Mouse (Mus musculus): ENCODE results near the gene Scn8a. TPM values are rescaled to one million over a fixed set of nuclear protein-coding genes. Genes with fewer than 3 reads are reported as not detected.

Scn8a gene
- polyA plus RNA-seq, 1 experiment from 2014 or later: 5.5 TPM

DNA sequence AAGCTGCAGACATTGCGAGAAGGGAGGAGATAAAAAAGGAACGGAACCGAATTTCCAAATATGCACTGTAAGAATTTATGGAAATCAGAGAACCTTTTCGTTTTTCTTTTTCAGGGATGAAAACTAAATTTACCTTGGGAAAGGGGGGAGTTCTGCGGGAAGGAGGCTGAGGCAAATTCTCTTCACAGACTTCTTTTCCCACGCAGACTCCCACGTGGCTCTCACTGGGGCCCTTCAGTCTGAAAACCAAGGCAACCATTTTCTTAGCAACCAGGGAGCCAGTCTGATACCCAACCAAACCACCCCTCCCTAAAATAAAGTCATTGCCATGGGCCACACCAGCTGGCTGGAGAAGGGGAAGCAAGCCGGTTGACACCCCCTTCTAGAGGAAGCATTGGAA is 136.1 kb downstream of the Scn8a start:
- no peaks in the 10 kb centered on the region for H3K9me3 ChIP-seq
- H3K4me3 ChIP-seq: no peak overlapping the region
- no peak overlapping the region for H3K27ac ChIP-seq
- WGBS: 81% methylated on average over 8 of the region's 8 CpGs
- no peak overlapping the region for H3K4me2 ChIP-seq (replicated peaks)
- H3K36me3 ChIP-seq: no peaks in the 10 kb centered on the region
- H3K27me3 ChIP-seq: no peaks in the 10 kb centered on the region
- 0 out of 2 replicates have a peak, but pooled peaks cover 13% of the 10 kb centered on the region for H3K4me1 ChIP-seq
- ATAC-seq (ENCODE audit: low FRiP score, low read depth): no peak
- no peak overlapping the region for H3K9ac ChIP-seq

GRCm38 (mm10) chr15:101006251-101007040 is 136.8 kb downstream of the Scn8a start:
- no peaks in the 10 kb centered on the region for H3K36me3 ChIP-seq
- WGBS: 13% methylated on average over 14 of the region's 15 CpGs
- H3K4me1 ChIP-seq: 0 out of 2 replicates have a peak, but pooled peaks cover 13% of the 10 kb centered on the region
- peak; percentile 87 for ATAC-seq (ENCODE audit: low FRiP score, low read depth)
- H3K9me3 ChIP-seq: no peaks in the 10 kb centered on the region
- peak overlapping the region; percentile 67 for H3K4me2 ChIP-seq (replicated peaks)
- peak overlapping the region; percentile 51 for H3K4me3 ChIP-seq
- no peaks in the 10 kb centered on the region for H3K27me3 ChIP-seq
- peak overlapping the region; percentile 59; the same call in 1 of the 2 replicates for H3K9ac ChIP-seq
- H3K27ac ChIP-seq: no peak overlapping the region

DNA sequence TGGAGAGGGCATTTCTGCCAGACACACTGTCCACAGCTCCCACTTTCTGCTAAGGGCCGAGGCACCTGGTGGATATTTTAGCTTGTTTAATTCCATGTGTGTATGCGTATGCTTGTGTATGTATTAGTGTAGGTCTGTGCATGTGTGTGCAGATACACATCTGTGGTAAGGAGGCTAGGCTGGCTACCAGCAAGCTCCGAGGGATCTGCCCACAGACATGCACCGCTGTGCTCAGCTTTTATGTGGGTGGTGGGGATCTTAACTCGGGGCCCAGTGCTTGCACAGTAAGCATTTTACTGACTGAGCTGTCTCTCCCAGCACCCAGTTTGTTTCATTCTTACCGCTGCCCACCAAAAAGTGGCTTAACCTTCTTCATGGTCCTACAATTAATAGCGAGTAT is 137.6 kb downstream of the Scn8a start:
- H3K4me3 ChIP-seq: peak overlapping the region; percentile 51; the same call in 1 of the 2 replicates
- 60% methylated on average over 7 of the region's 7 CpGs for WGBS
- no peak overlapping the region for H3K9ac ChIP-seq
- no peak overlapping the region for H3K27ac ChIP-seq
- H3K4me1 ChIP-seq: 0 out of 2 replicates have a peak, but pooled peaks cover 13% of the 10 kb centered on the region
- no peaks in the 10 kb centered on the region for H3K9me3 ChIP-seq
- peak overlapping the region; percentile 67 for H3K4me2 ChIP-seq (replicated peaks)
- no peaks in the 10 kb centered on the region for H3K36me3 ChIP-seq
- ATAC-seq (ENCODE audit: low FRiP score, low read depth): no peak
- no peaks in the 10 kb centered on the region for H3K27me3 ChIP-seq

DNA sequence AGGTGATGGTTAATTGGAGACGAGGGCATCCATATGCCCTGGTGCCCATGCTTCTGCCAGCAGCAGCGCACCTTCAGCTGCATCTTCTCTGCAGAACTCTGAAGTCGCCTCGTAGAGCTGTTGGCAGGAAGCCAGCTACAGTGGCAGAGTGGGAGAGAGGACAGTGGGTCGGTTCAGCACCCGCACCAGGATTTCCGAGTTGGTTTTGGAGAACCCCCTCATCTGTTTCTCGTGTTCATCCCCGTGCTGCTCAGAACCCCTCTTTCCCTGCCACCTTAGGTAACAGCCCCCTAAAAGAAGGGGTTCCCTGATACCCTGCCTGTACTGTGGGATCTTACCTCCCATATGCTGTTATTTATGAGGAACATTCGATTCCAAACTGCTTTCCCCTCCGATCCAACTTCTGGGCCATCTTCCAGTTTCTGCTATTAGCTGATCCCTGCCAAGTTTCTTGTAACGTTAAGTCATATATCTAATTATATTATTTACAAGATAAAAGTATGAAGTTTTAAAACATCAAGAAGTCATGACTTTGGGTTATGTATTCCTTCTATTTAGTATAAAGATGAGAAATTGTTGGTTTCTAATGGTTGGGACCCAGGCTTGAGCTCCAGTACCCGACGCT is 138.8 kb downstream of the Scn8a start:
- no peaks in the 10 kb centered on the region for H3K27me3 ChIP-seq
- no peak overlapping the region for H3K4me3 ChIP-seq
- ATAC-seq (ENCODE audit: low FRiP score, low read depth): no peak
- H3K9ac ChIP-seq: no peak overlapping the region
- H3K4me2 ChIP-seq (replicated peaks): no peak overlapping the region
- H3K27ac ChIP-seq: no peak overlapping the region
- 77% methylated on average over 14 of the region's 14 CpGs for WGBS
- H3K4me1 ChIP-seq: 0 out of 2 replicates have a peak, but pooled peaks cover 13% of the 10 kb centered on the region
- H3K36me3 ChIP-seq: no peaks in the 10 kb centered on the region; the same call in 1 of the 2 replicates
- no peaks in the 10 kb centered on the region for H3K9me3 ChIP-seq

DNA sequence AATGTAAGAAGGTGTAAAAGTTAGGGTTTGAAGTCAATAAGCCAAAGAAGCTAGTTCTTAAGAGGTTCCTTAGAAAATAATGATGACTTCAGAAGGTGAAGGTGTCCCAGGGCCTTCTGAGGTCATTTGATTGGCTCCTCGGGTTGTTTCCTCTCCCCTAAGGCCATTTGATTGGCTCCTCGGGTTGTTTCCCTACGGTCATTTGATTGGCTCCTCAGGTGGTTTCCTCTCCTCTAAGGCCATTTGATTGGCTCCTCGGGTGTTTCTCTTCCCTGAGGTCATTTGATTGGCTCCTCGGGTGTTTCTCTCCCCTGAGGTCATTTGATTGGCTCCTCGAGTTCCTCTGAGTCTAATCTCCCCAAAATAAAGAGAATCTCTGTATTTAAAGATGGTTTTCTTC is 141.7 kb downstream of the Scn8a start:
- Histone ChIP-seq H3K9me3 (no peaks in the 10 kb centered on the region), H3K36me3 (no peaks in the 10 kb centered on the region; the same call in 1 of the 2 replicates), H3K27ac (no peak overlapping the region), H3K27me3 (no peaks in the 10 kb centered on the region), H3K9ac (no peak overlapping the region), H3K4me3 (no peak overlapping the region), H3K4me1 (0 out of 2 replicates have a peak, but pooled peaks cover 13% of the 10 kb centered on the region), H3K4me2 (replicated peaks) (no peak overlapping the region)
- 88% methylated on average over 6 of the region's 6 CpGs for WGBS
- ATAC-seq (ENCODE audit: low FRiP score, low read depth): no peak

- no peaks in the 10 kb centered on the region for H3K9me3 ChIP-seq
- H3K4me1 ChIP-seq: peaks cover 11% of the 10 kb centered on the region
- H3K4me2 ChIP-seq (replicated peaks): no peak overlapping the region
- ATAC-seq (ENCODE audit: low FRiP score, low read depth): no peak
- H3K36me3 ChIP-seq: no peaks in the 10 kb centered on the region
- WGBS: 66% methylated on average over 2 of the region's 2 CpGs
- H3K27me3 ChIP-seq: 0 out of 2 replicates have a peak, but pooled peaks cover 7% of the 10 kb centered on the region
- no peak overlapping the region for H3K4me3 ChIP-seq
- H3K27ac ChIP-seq: peak overlapping the region; percentile 6; the same call in 1 of the 2 replicates
- no peak overlapping the region for H3K9ac ChIP-seq
Measured at GRCm38 (mm10) chr15:101028960-101029359, 159.3 kb downstream of the Scn8a start.

DNA sequence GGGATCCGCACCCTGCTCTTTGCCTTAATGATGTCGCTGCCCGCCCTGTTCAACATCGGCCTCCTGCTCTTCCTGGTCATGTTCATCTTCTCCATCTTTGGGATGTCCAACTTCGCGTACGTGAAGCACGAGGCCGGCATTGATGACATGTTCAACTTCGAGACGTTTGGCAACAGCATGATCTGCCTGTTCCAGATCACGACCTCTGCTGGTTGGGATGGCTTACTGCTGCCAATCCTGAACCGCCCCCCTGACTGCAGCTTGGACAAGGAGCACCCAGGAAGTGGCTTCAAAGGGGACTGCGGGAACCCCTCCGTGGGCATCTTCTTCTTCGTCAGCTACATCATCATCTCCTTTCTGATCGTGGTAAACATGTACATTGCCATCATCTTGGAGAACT is 170.0 kb downstream of the Scn8a start:
- H3K27ac ChIP-seq: no peak overlapping the region
- no peak for ATAC-seq (ENCODE audit: low FRiP score, low read depth)
- peak overlapping the region; percentile 39; the same call in 1 of the 2 replicates for H3K4me2 ChIP-seq (replicated peaks)
- H3K36me3 ChIP-seq: no peaks in the 10 kb centered on the region; the same call in 1 of the 2 replicates
- H3K9ac ChIP-seq: no peak overlapping the region
- H3K4me1 ChIP-seq: no peaks in the 10 kb centered on the region
- no peaks in the 10 kb centered on the region for H3K9me3 ChIP-seq
- peaks cover 66% of the 10 kb centered on the region for H3K27me3 ChIP-seq
- no peak overlapping the region for H3K4me3 ChIP-seq
- WGBS: 48% methylated on average over 17 of the region's 17 CpGs

DNA sequence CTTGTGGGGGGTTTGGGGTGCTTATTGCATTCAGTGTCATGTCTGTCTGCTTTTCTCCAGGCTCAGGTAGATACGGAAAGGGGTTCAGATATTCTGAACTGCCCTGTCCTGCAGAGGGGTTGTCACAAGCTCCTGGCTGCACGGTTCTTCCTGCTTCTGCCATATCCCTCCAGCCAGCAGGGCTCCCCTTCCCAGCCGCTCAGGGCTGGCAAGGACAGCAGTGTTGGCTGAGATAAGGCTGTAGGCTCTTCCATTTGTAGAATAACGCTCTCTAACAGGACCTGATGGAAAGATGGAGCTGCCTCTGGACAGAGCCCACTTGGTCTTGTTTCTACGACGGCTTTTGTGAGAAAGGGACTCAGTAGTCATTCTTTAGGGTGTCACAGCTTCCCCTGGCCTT is 172.3 kb downstream of the Scn8a start:
- Histone ChIP-seq H3K9me3 (no peaks in the 10 kb centered on the region), H3K27me3 (peaks cover 90% of the 10 kb centered on the region), H3K36me3 (no peaks in the 10 kb centered on the region), H3K9ac (no peak overlapping the region), H3K4me3 (no peak overlapping the region), H3K27ac (no peak overlapping the region), H3K4me2 (replicated peaks) (no peak overlapping the region), H3K4me1 (peaks cover 13% of the 10 kb centered on the region)
- WGBS: 62% methylated on average over 6 of the region's 6 CpGs
- no peak for ATAC-seq (ENCODE audit: low FRiP score, low read depth)

DNA sequence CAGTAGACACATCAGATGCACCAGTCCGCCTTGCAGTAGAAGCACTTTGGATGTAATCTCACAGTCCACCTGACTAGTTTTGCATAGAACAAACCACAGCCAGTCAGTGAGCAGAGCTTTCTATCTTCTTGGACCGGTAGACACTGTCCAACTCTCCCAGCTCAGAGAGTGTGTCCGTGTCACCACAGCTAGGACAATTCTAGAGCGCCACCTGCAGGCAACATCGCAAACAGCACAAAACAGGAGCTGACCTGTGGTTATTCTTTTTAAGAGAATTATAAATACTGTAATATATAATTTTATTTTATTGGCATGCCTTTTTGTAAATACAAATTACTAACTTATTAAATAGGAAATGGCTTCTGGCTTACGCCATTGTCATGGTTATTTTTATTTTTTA is 173.0 kb downstream of the Scn8a start:
- Histone ChIP-seq H3K27ac (no peak overlapping the region), H3K4me3 (no peak overlapping the region), H3K9me3 (no peaks in the 10 kb centered on the region), H3K4me1 (peaks cover 19% of the 10 kb centered on the region), H3K27me3 (peaks cover 93% of the 10 kb centered on the region), H3K4me2 (replicated peaks) (no peak overlapping the region), H3K36me3 (no peaks in the 10 kb centered on the region), H3K9ac (no peak overlapping the region)
- 23% methylated on average over 6 of the region's 6 CpGs for WGBS
- no peak for ATAC-seq (ENCODE audit: low FRiP score, low read depth)

GRCm38 (mm10) chr15:101044531-101044930 is 174.9 kb downstream of the Scn8a start:
- Histone ChIP-seq H3K4me1 (peaks cover 19% of the 10 kb centered on the region), H3K4me3 (no peak overlapping the region), H3K27ac (no peak overlapping the region), H3K9me3 (no peaks in the 10 kb centered on the region), H3K4me2 (replicated peaks) (no peak overlapping the region), H3K27me3 (peaks cover 96% of the 10 kb centered on the region), H3K36me3 (no peaks in the 10 kb centered on the region), H3K9ac (no peak overlapping the region)
- no peak for ATAC-seq (ENCODE audit: low FRiP score, low read depth)
- WGBS: 54% methylated on average over 6 of the region's 6 CpGs

GRCm38 (mm10) chr15:101046039-101046526 is 176.4 kb downstream of the Scn8a start:
- peak overlapping the region; percentile 59 for H3K4me3 ChIP-seq
- 1% methylated on average over 41 of the region's 43 CpGs for WGBS
- no peak for ATAC-seq (ENCODE audit: low FRiP score, low read depth)
- peak overlapping the region; percentile 99 for H3K4me2 ChIP-seq (replicated peaks)
- peak overlapping the region; percentile 74 for H3K9ac ChIP-seq
- H3K27ac ChIP-seq: no peak overlapping the region
- H3K36me3 ChIP-seq: peaks cover 3% of the 10 kb centered on the region; the same call in 1 of the 2 replicates
- no peaks in the 10 kb centered on the region for H3K9me3 ChIP-seq
- peaks cover 93% of the 10 kb centered on the region for H3K27me3 ChIP-seq
- H3K4me1 ChIP-seq: peaks cover 19% of the 10 kb centered on the region

DNA sequence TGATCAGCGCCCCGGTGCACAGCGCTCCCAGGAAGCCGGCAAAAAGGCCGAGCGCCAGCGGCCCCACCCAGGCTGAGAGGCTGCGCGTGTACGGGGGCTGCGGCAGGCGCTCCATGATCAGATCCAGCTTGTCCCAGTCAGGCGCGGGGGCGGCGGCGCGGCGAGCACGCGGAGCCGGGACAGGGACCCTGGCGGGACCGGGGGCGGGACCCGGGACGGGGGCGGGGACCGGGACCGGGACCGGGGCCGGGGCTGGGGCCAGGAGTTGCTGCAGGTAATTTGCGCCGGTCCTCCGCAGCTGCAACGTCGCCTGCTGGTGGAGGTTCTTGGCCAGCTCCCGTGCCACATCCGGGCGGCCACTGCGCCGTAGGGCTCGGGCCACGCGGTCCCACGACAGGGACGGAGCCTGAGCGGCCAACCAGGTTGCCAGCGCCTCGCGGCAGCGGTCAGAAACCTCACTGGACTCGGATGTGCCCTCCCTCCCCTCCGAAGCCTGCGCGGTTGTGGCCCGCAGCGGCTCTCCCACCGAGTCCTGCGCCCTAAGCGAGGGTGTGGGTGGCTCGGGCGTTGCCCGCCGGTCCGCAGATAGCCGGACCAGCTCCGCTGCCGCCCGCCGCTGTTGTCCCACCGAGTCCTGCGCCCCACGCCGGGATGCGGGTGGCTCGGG is 177.0 kb downstream of the Scn8a start:
- H3K9me3 ChIP-seq: no peaks in the 10 kb centered on the region
- H3K27me3 ChIP-seq: peaks cover 93% of the 10 kb centered on the region

More for the DNA sequence above, 177.0 kb downstream of the Scn8a start:
- Histone ChIP-seq H3K4me1 (peaks cover 19% of the 10 kb centered on the region), H3K27ac (no peak overlapping the region), H3K36me3 (peaks cover 3% of the 10 kb centered on the region; the same call in 1 of the 2 replicates), H3K4me2 (replicated peaks) (peak overlapping the region; percentile 99), H3K9ac (peak overlapping the region; percentile 74), H3K4me3 (peak overlapping the region; percentile 59)
- peak; percentile 26 for ATAC-seq (ENCODE audit: low FRiP score, low read depth)
- WGBS: under 1% methylated on average over 73 of the region's 77 CpGs

Data from limb, embryonic 13.5 days (tissue).